Mouse (Mus musculus) forebrain, embryonic 12.5 days (tissue): ENCODE results near the gene Syt1. TPM values are rescaled to one million over a fixed set of nuclear protein-coding genes. Genes with fewer than 3 reads are reported as not detected.

Source experiments
- ATAC-seq: fragments of 200-750 bp; cut with Nextera tagmentation; 2 replicates; pipeline ENCODE4 v1.8.0; 2017; ENCODE audit warnings: moderate TSS enrichment; ENCODE audit not compliant: low FRiP score
- H3K27ac ChIP-seq: fragments of 300-500 bp; sonication (generic); 2 replicates; pipeline ENCODE4 v1.5.1; 2016; ENCODE audit warnings: mild to moderate bottlenecking
- H3K27me3 ChIP-seq: fragments of 300-500 bp; sonication (generic); 2 replicates; pipeline ENCODE4 v1.6.1; 2016; ENCODE audit warnings: mild to moderate bottlenecking
- H3K36me3 ChIP-seq: fragments of 300-500 bp; sonication (generic); replicated peaks from 2 replicates; pipeline ENCODE4 v1.6.1; 2016; ENCODE audit warnings: mild to moderate bottlenecking
- H3K4me1 ChIP-seq: fragments of 300-500 bp; sonication (generic); 2 replicates; pipeline ENCODE4 v1.6.1; 2016
- H3K4me2 ChIP-seq: fragments of 300-500 bp; sonication (generic); 2 replicates; pipeline ENCODE4 v1.6.1; 2016; ENCODE audit warnings: mild to moderate bottlenecking, moderate library complexity
- H3K4me3 ChIP-seq: fragments of 300-500 bp; sonication (generic); replicated peaks from 2 replicates; pipeline ENCODE4 v1.5.1; 2016; ENCODE audit warnings: mild to moderate bottlenecking
- H3K9ac ChIP-seq: fragments of 300-500 bp; sonication (generic); 2 replicates; pipeline ENCODE4 v1.6.1; 2016; ENCODE audit warnings: mild to moderate bottlenecking
- H3K9me3 ChIP-seq: fragments of 300-500 bp; sonication (generic); 2 replicates; pipeline ENCODE4 v1.6.1; 2016
- WGBS: fragments of 180-500 bp; shearing (Covaris S2); methylation state at CpG from one replicate; pipeline ENCODE4 v1.1.7; 2016; 5-methylcytosine and 5-hydroxymethylcytosine counted together
- polyA plus RNA-seq: library from polyadenylated mRNA; unstranded; fragments of >200 nt; fragmentation: Nextera tagmentation; extraction: Ambion mirVana; gene quantifications from 2 replicates; pipeline ENCODE4 v1.2.1, GENCODE M21; 2016

Syt1 gene
- polyA plus RNA-seq, 1 experiment from 2014 or later: 33.7 TPM

DNA sequence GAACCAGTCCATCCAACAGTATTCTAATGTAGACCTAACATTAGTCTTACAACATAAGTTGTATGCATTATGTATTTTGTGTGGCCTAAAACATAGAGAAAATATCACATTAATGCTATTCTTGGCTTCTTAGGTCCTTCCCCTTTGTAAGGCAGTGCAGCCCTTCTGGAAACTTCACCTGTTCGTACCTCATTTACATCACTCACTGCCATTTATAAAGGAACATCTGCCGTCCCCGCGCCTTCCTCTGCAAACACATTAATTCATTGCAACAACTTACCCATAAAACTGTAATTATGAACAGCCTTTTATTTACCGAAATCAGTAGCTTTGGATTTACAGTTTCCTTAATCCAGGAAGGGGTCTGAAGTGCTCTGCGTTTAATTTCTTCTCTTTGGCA is 195.4 kb downstream of the Syt1 start:
- WGBS: 65% methylated on average over 6 of the region's 6 CpGs
- no peak overlapping the region for H3K27ac ChIP-seq
- H3K27me3 ChIP-seq: no peaks in the 10 kb centered on the region
- no peaks in the 10 kb centered on the region for H3K9me3 ChIP-seq
- no peaks in the 10 kb centered on the region for H3K36me3 ChIP-seq
- H3K9ac ChIP-seq: no peak overlapping the region
- H3K4me3 ChIP-seq: no peak overlapping the region
- no peak for ATAC-seq
- H3K4me1 ChIP-seq: no peaks in the 10 kb centered on the region
- H3K4me2 ChIP-seq: no peak overlapping the region

DNA sequence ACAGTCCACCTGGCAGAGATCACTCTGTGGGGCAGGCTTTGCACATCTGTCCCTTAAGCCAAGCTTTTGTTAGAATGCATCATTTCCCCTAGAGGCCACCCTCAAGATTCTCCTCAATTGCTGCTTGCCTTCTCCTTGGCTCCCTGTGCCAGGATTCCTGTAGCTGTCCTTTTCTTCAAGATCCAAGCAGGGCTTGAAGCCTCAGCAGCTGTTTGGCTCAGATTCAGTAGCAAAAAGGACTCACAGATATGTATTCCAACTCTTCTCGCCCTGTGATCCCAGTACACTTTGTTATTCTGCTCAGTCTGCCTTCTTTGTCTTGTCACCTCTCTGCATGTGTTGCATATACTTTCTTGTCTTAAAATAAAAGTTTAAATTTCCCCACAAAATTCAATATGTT is 206.4 kb downstream of the Syt1 start:
- H3K27me3 ChIP-seq: no peaks in the 10 kb centered on the region
- H3K36me3 ChIP-seq: no peaks in the 10 kb centered on the region
- H3K9ac ChIP-seq: no peak overlapping the region
- no peaks in the 10 kb centered on the region for H3K4me1 ChIP-seq
- no peak overlapping the region for H3K27ac ChIP-seq
- 83% methylated on average over 1 of the region's 1 CpGs for WGBS
- no peak overlapping the region for H3K4me2 ChIP-seq
- H3K4me3 ChIP-seq: no peak overlapping the region
- ATAC-seq: no peak
- H3K9me3 ChIP-seq: no peaks in the 10 kb centered on the region

DNA sequence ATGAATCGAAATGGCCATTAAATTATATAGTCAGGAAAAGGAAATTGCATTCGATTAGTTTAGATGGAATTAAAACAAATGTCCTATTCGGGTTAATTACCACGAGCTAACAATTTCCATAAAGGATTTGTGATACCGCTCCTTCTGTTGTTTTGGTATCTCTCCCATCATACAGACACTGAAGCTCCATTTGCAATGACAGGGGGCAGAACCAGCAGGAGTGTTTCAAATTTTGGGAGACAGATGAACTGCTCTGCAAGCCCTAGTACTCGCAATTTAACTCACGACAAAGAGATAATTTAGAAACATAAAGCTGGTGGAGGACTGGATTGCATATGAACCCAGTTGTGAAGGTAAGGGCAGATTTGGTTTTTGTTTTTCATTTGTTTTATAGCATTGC is 210.0 kb downstream of the Syt1 start:
- Histone ChIP-seq H3K36me3 (no peaks in the 10 kb centered on the region), H3K4me3 (no peak overlapping the region), H3K4me1 (no peaks in the 10 kb centered on the region), H3K4me2 (no peak overlapping the region), H3K9ac (no peak overlapping the region), H3K9me3 (no peaks in the 10 kb centered on the region), H3K27me3 (no peaks in the 10 kb centered on the region), H3K27ac (no peak overlapping the region)
- no peak for ATAC-seq
- WGBS: 87% methylated on average over 7 of the region's 7 CpGs

DNA sequence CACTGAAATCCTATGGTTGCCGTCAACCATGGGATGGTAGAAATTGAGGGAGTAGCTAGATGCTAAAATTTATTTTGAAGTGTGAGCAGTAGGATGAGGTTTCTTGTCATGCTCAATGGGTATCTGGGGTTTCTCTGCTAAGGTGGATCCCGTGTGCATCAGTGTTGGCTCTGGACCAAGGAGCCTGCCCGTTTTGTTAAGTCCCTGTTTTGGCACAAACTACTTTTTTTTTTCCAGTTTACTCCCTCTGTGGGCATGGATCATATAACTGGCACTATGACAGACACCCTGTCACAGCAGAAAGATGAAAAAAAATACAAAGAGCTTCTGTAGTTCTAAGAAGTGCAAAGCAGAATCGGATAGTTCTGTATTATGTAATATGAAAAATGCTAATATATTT is 212.0 kb downstream of the Syt1 start:
- Histone ChIP-seq H3K9me3 (no peaks in the 10 kb centered on the region), H3K9ac (no peak overlapping the region), H3K27me3 (no peaks in the 10 kb centered on the region), H3K27ac (no peak overlapping the region), H3K4me3 (no peak overlapping the region), H3K4me1 (no peaks in the 10 kb centered on the region), H3K4me2 (no peak overlapping the region), H3K36me3 (no peaks in the 10 kb centered on the region)
- no peak for ATAC-seq
- 90% methylated on average over 4 of the region's 4 CpGs for WGBS

DNA sequence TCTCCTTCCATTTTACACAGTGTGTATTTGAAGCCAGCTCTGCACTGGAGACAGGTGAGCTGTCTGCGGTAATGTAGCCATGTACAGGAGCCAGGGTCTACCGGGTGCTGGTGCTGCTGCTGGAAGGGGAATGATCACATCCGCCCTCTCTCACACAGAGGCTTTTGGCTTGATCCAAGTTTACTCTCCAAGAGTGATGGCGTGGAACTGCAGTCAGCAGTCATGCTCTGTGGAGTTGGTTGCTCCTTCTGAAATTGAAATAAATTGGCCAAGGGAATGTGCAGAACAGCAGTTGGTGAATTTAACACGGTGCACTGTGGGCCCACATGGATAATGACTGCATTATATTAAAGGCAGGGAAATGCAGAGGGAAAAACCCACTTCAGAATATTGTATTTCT is 228.0 kb downstream of the Syt1 start:
- H3K27ac ChIP-seq: no peak overlapping the region
- 88% methylated on average over 5 of the region's 5 CpGs for WGBS

DNA sequence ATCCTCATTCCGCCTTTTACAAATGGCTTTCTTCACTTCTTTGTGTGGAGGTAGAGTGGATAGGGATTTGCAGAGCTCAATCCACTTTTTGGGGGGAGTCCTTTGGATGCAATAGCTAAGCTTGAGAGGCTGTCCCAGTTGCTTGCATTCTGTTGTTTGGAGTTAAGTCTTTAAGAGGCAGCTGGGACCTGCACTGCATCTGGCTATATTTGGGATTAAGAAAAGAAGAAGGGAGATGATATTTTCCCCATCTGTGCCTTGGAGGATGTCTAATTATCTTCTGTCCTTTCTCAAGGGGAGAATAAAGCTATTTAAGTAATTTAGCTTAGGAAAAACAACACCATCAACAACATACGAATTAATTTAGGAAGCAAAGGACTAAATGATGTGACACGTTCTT is 230.2 kb downstream of the Syt1 start:
- Histone ChIP-seq H3K4me2 (no peak overlapping the region), H3K27ac (no peak overlapping the region), H3K9ac (no peak overlapping the region), H3K36me3 (no peaks in the 10 kb centered on the region), H3K9me3 (no peaks in the 10 kb centered on the region), H3K4me1 (peaks cover 7% of the 10 kb centered on the region; the same call in 1 of the 2 replicates), H3K27me3 (no peaks in the 10 kb centered on the region), H3K4me3 (no peak overlapping the region)
- ATAC-seq: no peak
- WGBS: 82% methylated on average over 3 of the region's 3 CpGs

More for the DNA sequence above, 228.0 kb downstream of the Syt1 start:
- Histone ChIP-seq H3K4me1 (no peaks in the 10 kb centered on the region), H3K4me3 (no peak overlapping the region), H3K4me2 (no peak overlapping the region), H3K9me3 (no peaks in the 10 kb centered on the region), H3K27me3 (no peaks in the 10 kb centered on the region), H3K36me3 (no peaks in the 10 kb centered on the region), H3K9ac (no peak overlapping the region)
- no peak for ATAC-seq

DNA sequence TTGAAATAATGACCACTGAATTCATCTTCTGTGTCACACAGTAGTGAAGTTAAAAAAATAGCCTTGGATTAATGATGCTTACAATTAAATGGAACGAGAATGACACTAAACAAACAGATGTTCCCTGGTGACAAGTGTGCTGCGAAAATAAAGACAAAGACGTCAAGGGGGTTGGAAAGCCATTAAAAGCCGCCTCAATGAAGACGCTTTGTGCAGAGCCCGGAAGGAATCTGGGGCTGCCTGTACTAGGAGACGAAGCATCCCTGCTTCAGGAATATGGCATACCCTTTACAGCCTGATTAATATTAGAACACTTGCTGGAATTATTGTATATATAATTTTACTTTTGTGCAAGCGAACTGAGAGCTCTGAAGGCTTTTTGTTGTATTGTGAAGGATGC is 234.0 kb downstream of the Syt1 start:
- WGBS: 37% methylated on average over 8 of the region's 8 CpGs

DNA sequence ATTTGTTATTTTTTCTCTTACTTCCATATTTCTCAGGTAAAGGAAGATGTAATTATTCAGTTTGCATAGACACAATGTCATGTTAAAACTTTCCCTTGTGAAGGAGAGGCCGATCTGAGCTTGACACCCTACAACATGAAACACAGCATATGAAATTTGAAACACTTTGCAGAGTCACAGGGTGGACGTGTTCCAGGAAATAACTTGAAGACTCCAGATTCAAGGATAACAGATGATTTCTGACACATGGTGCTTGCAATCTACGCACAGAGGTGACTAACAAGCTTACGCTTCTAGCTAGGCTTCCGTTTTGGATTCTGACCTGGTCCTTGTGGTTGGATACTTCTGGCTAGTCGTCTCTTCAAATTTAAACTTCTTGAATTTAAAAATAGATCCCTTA is 239.7 kb downstream of the Syt1 start:
- Histone ChIP-seq H3K4me3 (no peak overlapping the region), H3K4me1 (no peaks in the 10 kb centered on the region), H3K4me2 (no peak overlapping the region), H3K27me3 (no peaks in the 10 kb centered on the region), H3K9me3 (no peaks in the 10 kb centered on the region), H3K36me3 (no peaks in the 10 kb centered on the region), H3K9ac (no peak overlapping the region), H3K27ac (no peak overlapping the region)
- no peak for ATAC-seq
- 89% methylated on average over 6 of the region's 6 CpGs for WGBS

More for the DNA sequence above, 234.0 kb downstream of the Syt1 start:
- Histone ChIP-seq H3K27ac (no peak overlapping the region), H3K9me3 (no peaks in the 10 kb centered on the region), H3K9ac (no peak overlapping the region), H3K4me3 (no peak overlapping the region), H3K4me2 (no peak overlapping the region), H3K4me1 (peaks cover 7% of the 10 kb centered on the region; the same call in 1 of the 2 replicates), H3K27me3 (no peaks in the 10 kb centered on the region), H3K36me3 (no peaks in the 10 kb centered on the region)
- ATAC-seq: peak; percentile 66; the same call in 1 of the 2 replicates

DNA sequence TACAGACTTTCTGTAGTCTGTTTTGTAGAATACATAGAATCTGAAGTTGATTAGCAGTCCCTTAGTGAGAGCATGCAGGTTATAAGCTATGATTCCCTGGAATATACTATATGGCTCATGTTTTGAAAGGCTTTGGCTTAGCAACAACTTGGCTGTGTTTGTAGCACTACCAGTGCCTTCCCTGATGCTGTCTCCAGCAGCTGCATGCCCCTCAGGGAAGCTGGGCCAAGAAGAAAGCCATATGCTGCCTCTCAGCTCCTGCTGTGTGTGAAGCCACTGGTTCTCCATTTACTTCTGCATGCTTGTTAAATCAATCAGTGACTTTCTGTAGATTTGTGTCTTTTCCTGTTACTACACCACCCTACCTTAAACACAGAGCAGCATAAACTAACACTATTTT is 245.2 kb downstream of the Syt1 start:
- Histone ChIP-seq H3K4me2 (no peak overlapping the region), H3K4me1 (no peaks in the 10 kb centered on the region)
- ATAC-seq: no peak

DNA sequence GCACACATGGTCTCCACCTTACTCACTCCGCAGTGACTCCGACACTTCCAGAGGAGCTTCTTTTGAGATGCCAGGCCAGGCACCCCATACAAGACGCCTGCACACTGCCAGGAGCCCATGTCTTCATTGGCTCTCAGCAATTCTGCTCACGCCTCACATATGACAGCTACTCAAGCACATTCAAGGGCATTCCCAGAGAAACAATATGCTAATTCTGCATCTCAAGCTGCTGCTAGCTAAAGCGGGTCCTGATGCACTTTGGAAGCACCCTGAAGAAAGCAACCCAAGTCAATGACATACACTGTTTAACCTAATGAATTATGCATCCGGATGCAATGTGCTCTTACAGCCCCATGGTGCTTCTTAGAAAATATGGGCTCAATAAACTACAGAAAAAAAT is 247.1 kb downstream of the Syt1 start:
- ATAC-seq: no peak
- Histone ChIP-seq H3K4me2 (no peak overlapping the region), H3K36me3 (no peaks in the 10 kb centered on the region), H3K27ac (no peak overlapping the region), H3K4me3 (no peak overlapping the region), H3K27me3 (no peaks in the 10 kb centered on the region), H3K4me1 (no peaks in the 10 kb centered on the region), H3K9ac (no peak overlapping the region), H3K9me3 (no peaks in the 10 kb centered on the region)
- 69% methylated on average over 6 of the region's 6 CpGs for WGBS

More for the DNA sequence above, 245.2 kb downstream of the Syt1 start:
- Histone ChIP-seq H3K9ac (no peak overlapping the region), H3K36me3 (no peaks in the 10 kb centered on the region), H3K9me3 (no peaks in the 10 kb centered on the region), H3K27ac (no peak overlapping the region), H3K4me3 (no peak overlapping the region), H3K27me3 (no peaks in the 10 kb centered on the region)

DNA sequence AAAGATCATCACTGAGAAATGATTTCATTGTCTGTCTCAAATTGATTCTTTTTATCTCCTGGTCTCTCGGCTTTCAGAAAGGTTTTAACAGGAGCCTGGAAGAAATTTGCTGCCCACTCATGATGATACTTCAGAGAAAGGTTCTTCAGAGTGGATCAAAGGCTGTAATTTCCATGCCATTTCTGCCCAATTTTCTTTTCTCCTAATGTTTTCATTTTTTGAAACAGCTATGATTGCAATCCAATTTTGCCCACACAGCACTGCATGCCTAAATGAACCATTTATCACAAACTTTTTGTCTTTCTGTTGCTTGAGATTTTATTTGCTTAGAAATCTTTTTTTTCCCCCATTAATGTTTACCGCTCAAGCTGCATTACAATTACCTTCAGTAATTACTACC is 257.5 kb downstream of the Syt1 start:
- no peak overlapping the region for H3K4me2 ChIP-seq
- no peaks in the 10 kb centered on the region for H3K27me3 ChIP-seq
- no peak overlapping the region for H3K4me3 ChIP-seq
- no peak overlapping the region for H3K27ac ChIP-seq
- ATAC-seq: no peak
- H3K9ac ChIP-seq: no peak overlapping the region
- 74% methylated on average over 2 of the region's 2 CpGs for WGBS
- H3K9me3 ChIP-seq: no peaks in the 10 kb centered on the region
- H3K36me3 ChIP-seq: no peaks in the 10 kb centered on the region
- no peaks in the 10 kb centered on the region for H3K4me1 ChIP-seq

DNA sequence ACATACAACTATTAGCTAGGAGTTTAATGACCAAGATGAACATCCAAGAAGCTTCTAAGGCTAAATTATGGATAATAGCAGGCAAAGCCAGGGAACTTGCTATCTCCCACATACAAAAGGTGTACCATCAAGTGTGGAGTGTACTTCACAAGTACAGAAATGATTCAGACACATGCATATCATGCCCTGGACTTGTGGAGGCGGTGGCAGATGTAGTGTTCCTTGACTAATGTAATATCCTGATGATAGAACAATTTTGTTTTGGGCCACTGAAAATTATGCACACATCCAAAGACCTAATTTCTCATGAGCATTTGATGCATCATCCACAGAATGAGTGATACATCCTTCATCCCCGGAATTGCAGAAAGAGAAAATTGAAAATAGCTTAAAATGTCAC is 267.0 kb downstream of the Syt1 start:
- H3K27me3 ChIP-seq: no peaks in the 10 kb centered on the region
- WGBS: 86% methylated on average over 2 of the region's 2 CpGs
- no peaks in the 10 kb centered on the region for H3K9me3 ChIP-seq
- no peak overlapping the region for H3K4me3 ChIP-seq
- H3K4me2 ChIP-seq: no peak overlapping the region
- ATAC-seq: no peak
- H3K9ac ChIP-seq: no peak overlapping the region
- no peak overlapping the region for H3K27ac ChIP-seq
- H3K4me1 ChIP-seq: no peaks in the 10 kb centered on the region
- no peaks in the 10 kb centered on the region for H3K36me3 ChIP-seq

DNA sequence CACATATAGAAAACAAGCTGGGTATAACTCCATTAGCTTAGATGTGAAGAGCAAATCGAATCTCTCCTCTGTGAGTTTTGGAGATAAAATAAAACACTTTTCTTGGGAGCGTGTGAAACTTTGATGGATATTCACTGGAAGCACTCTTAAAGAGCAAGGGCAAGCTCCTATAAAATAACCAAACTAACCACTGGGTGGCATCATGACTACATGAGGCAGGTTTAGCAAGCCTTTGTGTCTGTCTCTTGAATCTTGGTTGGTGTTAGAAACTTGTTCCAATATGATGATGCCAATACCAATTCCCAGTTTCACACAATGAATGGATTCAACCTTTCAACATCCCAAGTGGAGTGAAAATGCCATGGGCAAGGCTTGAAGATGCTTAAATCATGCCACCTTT is 276.8 kb downstream of the Syt1 start:
- no peak for ATAC-seq
- 70% methylated on average over 2 of the region's 2 CpGs for WGBS
- Histone ChIP-seq H3K36me3 (no peaks in the 10 kb centered on the region), H3K9ac (no peak overlapping the region), H3K4me3 (no peak overlapping the region), H3K27me3 (no peaks in the 10 kb centered on the region), H3K4me2 (no peak overlapping the region), H3K9me3 (peaks cover 4% of the 10 kb centered on the region; the same call in 1 of the 2 replicates), H3K27ac (no peak overlapping the region), H3K4me1 (no peaks in the 10 kb centered on the region)

DNA sequence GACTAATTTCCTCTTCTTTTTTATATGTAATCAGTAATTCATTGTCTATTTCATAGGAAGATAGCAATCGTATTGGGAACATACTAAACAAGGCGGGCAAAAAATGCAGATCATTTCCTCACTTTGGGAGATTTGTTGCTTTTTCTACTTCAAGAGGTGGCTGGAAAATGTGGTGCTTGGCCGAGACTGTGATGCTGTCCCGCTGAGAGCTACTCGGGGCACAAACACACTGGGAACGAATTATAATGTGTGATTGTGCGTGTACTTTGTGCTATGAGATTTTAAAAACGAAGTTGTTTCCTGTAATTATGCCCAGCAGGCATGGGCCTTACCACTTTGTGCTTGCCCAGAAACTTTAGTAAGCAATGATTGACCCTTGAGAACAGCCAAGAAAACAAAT is 281.8 kb downstream of the Syt1 start:
- Histone ChIP-seq H3K9ac (no peak overlapping the region), H3K9me3 (peaks cover 4% of the 10 kb centered on the region; the same call in 1 of the 2 replicates), H3K4me2 (no peak overlapping the region), H3K36me3 (no peaks in the 10 kb centered on the region), H3K27me3 (no peaks in the 10 kb centered on the region), H3K27ac (no peak overlapping the region), H3K4me3 (no peak overlapping the region), H3K4me1 (no peaks in the 10 kb centered on the region)
- WGBS: 70% methylated on average over 8 of the region's 8 CpGs
- ATAC-seq: no peak
